Mouse (Mus musculus) lung, adult 2 months (tissue): ENCODE data around the gene Nckap1l. TPM values are rescaled to one million over a fixed set of nuclear protein-coding genes. Genes with fewer than 3 reads are reported as not detected.

ENCODE experiments used
- DNase-seq: peaks from one replicate; pipeline ENCODE4 v3.0.0; 2022
- H3K4me1 ChIP-seq: fragments of 200-500 bp; 2 replicates; pipeline ENCODE4 v1.6.1; 2011; ENCODE audit warnings: low read length; ENCODE audit not compliant: control insufficient read depth, insufficient read depth
- H3K4me3 ChIP-seq: fragments of 200-500 bp; replicated peaks from 2 replicates; pipeline ENCODE3; 2011; ENCODE audit warnings: low read depth, mild to moderate bottlenecking, control low read depth, low read length; ENCODE audit errors: extremely low read depth
- CTCF ChIP-seq: fragments of 200-500 bp; IDR thresholded peaks from 2 replicates; pipeline ENCODE4 v1.5.1; 2011; ENCODE audit warnings: mild to moderate bottlenecking, low read length, control low read depth; ENCODE audit not compliant: insufficient read depth
- POLR2A ChIP-seq: fragments of 200-500 bp; IDR thresholded peaks from 2 replicates; pipeline ENCODE4 v1.6.1; 2011; ENCODE audit warnings: low read depth, mild to moderate bottlenecking, control low read depth, low read length, borderline replicate concordance; ENCODE audit errors: extremely low read depth
- WGBS: fragments of 180-500 bp; shearing (Covaris S2); methylation state at CpG from one replicate; pipeline ENCODE4 v1.1.7; 2018; 5-methylcytosine and 5-hydroxymethylcytosine counted together
- polyA plus RNA-seq: library from polyadenylated mRNA; depleted of rRNA; stranded (reverse); fragments of >200 nt; gene quantifications from 2 replicates; pipeline ENCODE4 v1.2.3, GENCODE M21; 2012; rRNA removed

Nckap1l gene
- polyA plus RNA-seq, 1 experiment: 18.3 TPM

DNA sequence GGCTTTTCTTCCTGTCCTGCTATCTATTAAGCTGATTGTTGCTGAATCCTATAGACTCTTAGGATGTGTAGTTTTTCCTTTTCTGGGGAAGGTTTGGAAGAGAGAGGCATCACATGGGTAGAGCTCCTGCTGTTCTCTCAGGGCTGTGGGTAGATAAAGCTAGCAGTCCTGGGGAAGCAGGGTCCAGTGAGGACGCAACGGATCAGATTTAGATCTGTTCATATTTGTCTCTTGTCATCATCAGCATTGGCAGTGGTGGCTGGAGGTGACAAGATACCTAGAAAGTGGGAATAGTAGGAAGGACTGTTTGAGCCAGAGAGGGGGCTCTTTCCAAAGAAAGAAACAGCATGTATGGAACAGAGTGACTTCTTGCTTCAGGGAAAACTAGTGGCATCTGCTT is 81.4 kb downstream of the Nckap1l start:
- Histone ChIP-seq H3K4me1 (no peaks in the 10 kb centered on the region), H3K4me3 (no peak overlapping the region)
- 79% methylated on average over 2 of the region's 2 CpGs for WGBS
- no peak for DNase-seq
- TF ChIP-seq POLR2A (no peak), CTCF (no peak)

DNA sequence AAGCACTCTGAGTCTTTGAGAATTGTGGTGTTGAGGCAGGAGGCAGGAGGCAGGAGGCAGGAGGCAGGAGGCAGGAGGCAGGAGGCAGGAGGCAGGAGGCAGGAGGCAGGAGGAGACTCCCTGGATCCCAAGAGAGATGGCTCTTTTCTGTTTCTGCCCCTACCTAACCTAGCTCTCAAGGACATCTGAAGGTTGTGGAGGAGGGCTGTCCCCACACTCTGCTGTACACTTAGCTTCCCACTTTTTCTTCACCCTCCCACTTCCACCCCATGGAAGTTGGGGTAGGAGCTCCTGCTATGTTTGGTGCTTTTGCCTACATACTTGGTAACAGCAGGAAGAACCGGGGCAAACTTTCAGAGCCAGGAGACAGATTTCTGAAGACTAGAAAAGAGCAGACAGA is 82.2 kb downstream of the Nckap1l start:
- DNase-seq: no peak
- WGBS: 54% methylated on average over 1 of the region's 1 CpGs
- no peaks in the 10 kb centered on the region for H3K4me1 ChIP-seq
- TF ChIP-seq CTCF (no peak), POLR2A (no peak)
- no peak overlapping the region for H3K4me3 ChIP-seq

DNA sequence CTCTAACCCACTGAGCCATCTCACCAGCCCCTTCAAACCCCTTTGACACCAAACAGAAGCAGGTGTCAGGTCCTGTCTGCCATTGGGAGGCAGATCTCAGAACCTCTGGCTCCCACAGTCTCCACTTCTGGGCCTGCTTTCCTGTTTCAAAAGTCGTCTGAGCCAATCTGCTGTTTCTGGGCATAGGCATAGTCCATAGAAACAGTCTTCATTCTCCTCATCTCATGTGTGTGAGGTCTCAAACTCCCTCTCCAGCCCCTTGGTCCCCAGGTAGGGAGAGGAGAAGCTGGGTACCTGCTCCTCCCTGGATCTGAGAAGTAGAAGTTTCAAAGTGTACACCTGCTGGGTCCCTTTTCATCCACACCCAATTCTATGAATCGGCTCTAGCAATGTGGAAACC is 82.9 kb downstream of the Nckap1l start:
- no peaks in the 10 kb centered on the region for H3K4me1 ChIP-seq
- no peak overlapping the region for H3K4me3 ChIP-seq
- DNase-seq: no peak
- TF ChIP-seq CTCF (no peak), POLR2A (no peak)
- 42% methylated on average over 2 of the region's 2 CpGs for WGBS

DNA sequence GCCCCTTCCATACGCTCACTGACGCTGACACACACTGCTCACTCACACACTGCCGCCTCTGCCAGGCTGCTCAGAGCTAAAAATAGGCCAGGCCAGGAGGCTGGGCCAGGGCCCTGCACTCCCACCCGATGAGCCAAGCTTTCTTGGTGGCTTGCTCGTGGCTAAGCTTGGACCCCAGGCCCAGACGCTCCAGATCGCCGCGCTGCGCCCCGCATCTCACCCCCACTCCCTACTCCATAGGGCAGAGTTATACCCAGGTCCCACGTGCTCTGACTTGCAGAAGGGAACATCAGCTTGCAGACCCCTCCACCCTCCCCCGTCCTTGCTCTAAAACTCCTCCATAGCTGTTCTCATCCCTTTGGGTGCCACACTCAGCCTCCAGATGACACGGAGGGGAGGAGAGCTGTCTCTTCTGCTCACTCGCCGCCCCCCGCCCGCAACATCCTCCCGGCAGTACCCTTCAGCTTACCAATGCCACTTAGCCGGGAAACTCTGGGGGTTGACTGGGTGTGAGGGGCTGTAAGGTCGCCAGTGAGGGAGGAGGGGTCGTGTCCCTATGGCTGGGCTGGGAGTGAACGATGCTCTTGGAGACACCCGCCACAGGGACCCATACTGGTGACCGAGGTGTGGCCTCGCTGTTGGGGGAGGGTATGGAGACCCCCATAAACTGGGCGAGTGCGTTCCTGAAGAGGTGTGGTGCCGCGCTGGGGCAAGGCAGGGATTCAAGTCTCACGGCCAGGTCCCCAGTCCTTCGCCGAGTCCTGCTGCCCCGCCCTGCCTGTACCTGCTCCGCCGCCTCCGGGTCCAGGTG is 83.6 kb downstream of the Nckap1l start:
- no peak for DNase-seq
- Histone ChIP-seq H3K4me1 (no peaks in the 10 kb centered on the region), H3K4me3 (peak overlapping the region; percentile 44)
- TF ChIP-seq POLR2A (no peak), CTCF (no peak)
- WGBS: 4% methylated on average over 37 of the region's 37 CpGs

DNA sequence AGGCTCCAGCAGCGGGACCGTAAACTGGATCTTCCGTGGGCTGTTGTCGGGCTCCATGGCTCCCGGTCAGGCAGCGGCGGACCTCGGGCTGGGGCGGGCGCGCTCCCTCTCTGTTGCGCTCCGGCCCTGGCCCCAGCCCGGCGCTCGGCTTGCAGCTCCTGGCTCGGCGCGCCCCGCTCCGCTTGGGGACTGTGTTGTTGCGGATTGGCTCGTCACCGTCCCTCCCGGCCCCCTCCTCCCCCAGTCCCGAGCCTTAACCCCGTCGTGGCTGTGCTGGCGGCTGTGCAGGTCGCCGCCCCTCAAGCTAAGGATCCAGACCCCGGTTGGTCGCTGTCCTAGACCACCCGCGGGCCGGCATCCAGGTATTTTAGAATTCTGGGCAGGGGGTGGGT is 84.2 kb downstream of the Nckap1l start, which contains the start of gene Ppp1r1a:
TSS of gene Ppp1r1a (minus strand) at position 182 of the 392 bp plus-strand sequence.
- DNase-seq: peak; percentile 24
- Histone ChIP-seq H3K4me1 (no peaks in the 10 kb centered on the region), H3K4me3 (peak within 1 kb of the TSS; percentile 44)
- WGBS: 2% methylated on average over 36 of the region's 36 CpGs
- no peak for TF ChIP-seq POLR2A
- no peak for TF ChIP-seq CTCF

DNA sequence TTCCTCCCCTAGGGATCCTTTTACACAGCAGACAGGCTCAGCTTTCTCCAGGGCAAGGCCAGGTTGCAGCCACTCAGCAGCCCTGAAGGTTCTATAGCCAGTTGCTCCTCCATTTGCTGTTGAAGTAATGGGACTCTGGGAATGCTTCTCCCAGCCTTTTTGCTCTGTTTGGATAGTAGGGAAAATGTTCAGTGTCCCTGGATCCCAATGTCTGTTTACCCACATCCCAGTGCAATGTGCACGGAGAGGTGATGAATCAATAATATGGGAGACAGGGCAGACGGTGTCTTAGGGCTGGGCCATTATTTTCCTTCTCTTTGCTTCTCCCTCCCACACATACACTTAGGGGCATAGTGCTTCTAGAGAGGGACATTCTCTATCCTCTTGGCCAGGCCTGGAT is 85.7 kb downstream of the Nckap1l start:
- TF ChIP-seq CTCF (no peak), POLR2A (no peak)
- no peak for DNase-seq
- WGBS: 58% methylated on average over 2 of the region's 2 CpGs
- Histone ChIP-seq H3K4me3 (no peak overlapping the region), H3K4me1 (no peaks in the 10 kb centered on the region)

DNA sequence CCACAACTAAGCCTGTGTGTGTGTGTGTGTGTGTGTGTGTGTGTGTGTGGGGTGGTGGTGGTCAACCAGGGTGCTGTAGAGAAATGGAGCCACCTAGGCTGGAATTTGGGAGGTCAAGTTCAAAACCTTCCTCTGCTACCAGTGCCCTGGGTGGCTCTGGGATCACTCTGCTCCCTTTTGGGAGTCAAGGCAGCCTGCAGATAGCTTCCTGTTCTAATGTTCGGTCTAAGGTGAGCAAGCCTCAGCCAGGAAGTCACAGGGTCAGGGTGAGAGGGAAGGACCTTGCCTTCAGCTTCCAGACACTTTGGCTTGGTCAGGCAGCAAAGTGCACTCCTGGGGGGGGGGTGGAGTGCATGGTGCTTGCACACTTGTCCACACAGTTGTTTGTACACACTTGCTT is 87.1 kb downstream of the Nckap1l start:
- WGBS: 33% methylated on average over 1 of the region's 1 CpGs
- TF ChIP-seq POLR2A (no peak), CTCF (no peak)
- DNase-seq: no peak
- H3K4me3 ChIP-seq: no peak overlapping the region
- H3K4me1 ChIP-seq: no peaks in the 10 kb centered on the region

DNA sequence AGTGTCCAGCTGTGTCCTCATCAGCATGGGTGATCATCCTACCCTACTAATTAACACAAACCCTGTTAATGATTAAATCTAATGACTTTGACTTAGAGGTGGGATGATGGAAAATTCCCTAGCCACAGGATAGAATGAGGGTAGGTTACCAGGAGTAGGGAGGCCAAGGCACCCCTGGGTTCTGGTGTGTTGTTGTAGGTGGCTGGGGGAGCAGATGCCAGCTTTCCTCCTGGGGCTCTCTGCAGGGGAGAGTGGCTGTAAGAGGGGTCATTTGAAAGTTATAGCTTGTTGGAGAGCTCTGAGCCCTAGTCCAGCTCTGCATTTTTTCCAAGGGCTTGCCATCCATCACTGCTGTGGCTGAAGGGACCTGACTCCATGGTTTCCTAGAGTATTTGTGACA is 88.9 kb downstream of the Nckap1l start:
- TF ChIP-seq CTCF: no peak
- TF ChIP-seq POLR2A: no peak
- no peak for DNase-seq
- no peak overlapping the region for H3K4me3 ChIP-seq

DNA sequence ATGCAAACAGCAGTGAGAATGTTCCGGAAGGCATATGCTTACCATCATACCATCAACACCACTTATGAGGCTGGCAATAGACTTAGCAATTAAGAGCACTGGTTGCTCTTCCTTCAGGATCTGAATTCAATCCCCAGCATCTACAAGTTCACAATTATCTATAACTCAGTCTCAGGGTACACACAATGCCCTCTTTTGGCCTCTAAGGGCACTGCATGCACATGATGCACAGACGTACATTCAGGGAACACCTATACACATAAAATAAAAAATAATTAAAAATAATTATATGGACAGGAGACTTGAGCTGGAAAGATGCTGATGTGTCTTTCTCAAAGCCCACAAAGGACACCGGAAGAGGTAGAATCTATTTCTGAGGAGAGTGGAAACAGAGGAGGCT is 94.4 kb downstream of the Nckap1l start:
- DNase-seq: no peak
- WGBS: 75% methylated on average over 3 of the region's 3 CpGs

More for the DNA sequence above, 88.9 kb downstream of the Nckap1l start:
- H3K4me1 ChIP-seq: no peaks in the 10 kb centered on the region

More for the DNA sequence above, 94.4 kb downstream of the Nckap1l start:
- H3K4me1 ChIP-seq: no peaks in the 10 kb centered on the region
- TF ChIP-seq CTCF: no peak
- H3K4me3 ChIP-seq: no peak overlapping the region

Other genes with a start within 250 kb of the Nckap1l start
- 12.2 and 20.0 TPM in 2 replicates for gene Cbx5, start 214.0 kb upstream of the Nckap1l start, polyA plus RNA-seq
- 49.1 and 93.5 TPM in 2 replicates for gene Hnrnpa1, start 213.4 kb upstream of the Nckap1l start, polyA plus RNA-seq
- 7.7 and 14.1 TPM in 2 replicates for gene Nfe2, start 195.4 kb upstream of the Nckap1l start, polyA plus RNA-seq
- gene Copz1, start 181.1 kb upstream of the Nckap1l start, polyA plus RNA-seq: 55.1 and 86.2 TPM in 2 replicates
- 0.08 and 0.22 TPM in 2 replicates for gene Gpr84, start 143.2 kb upstream of the Nckap1l start, polyA plus RNA-seq
- gene Zfp385a, start 113.7 kb upstream of the Nckap1l start, polyA plus RNA-seq: 9.9 and 11.7 TPM in 2 replicates
- 34.3 and 35.9 TPM in 2 replicates for gene Itga5, start 87.0 kb upstream of the Nckap1l start, polyA plus RNA-seq
- not detected in 2 replicates for gene Gtsf1, start 23.3 kb upstream of the Nckap1l start, polyA plus RNA-seq
- not detected in 2 replicates for gene Gtsf2, start 5.3 kb upstream of the Nckap1l start, polyA plus RNA-seq
- 6.8 and 8.0 TPM in 2 replicates for gene Pde1b, start 49.2 kb downstream of the Nckap1l start, polyA plus RNA-seq
- gene Ppp1r1a, start 84.2 kb downstream of the Nckap1l start, polyA plus RNA-seq: 6.9 and 9.0 TPM in 2 replicates
- not detected in 2 replicates for gene Glycam1, start 111.3 kb downstream of the Nckap1l start, polyA plus RNA-seq